Mouse (Mus musculus): ENCODE results near the gene Nup210.

Nup210 gene

GRCm38 (mm10) chr6:91116244-91117145, at the start of gene Nup210:
Gene Nup210, minus strand, starts transcription at chr6:91116829.
- DNase-seq, result peak; percentile 98 to 99

GRCm38 (mm10) chr6:91165210-91165609, 48.6 kb upstream of the Nup210 start:
- peak; percentile 77 to 87 for DNase-seq

- no peak for DNase-seq
Measured at GRCm38 (mm10) chr6:91164584-91164983, 48.0 kb upstream of the Nup210 start.

- DNase-seq, result no peak
Measured at GRCm38 (mm10) chr6:91163195-91163911, 46.7 kb upstream of the Nup210 start.

- no peak for DNase-seq
Measured at GRCm38 (mm10) chr6:91162314-91162713, 45.7 kb upstream of the Nup210 start.

- no peak for DNase-seq
Measured at GRCm38 (mm10) chr6:91161506-91162235, 45.0 kb upstream of the Nup210 start.

GRCm38 (mm10) chr6:91160976-91161375, 44.3 kb upstream of the Nup210 start:
- peak in 1 of 2 experiments; percentile 21 for DNase-seq

GRCm38 (mm10) chr6:91160399-91160798, 43.8 kb upstream of the Nup210 start:
- peak; percentile 94 to 95 for DNase-seq

GRCm38 (mm10) chr6:91159047-91159446, 42.4 kb upstream of the Nup210 start:
- peak in 1 of 2 experiments; percentile 20 for DNase-seq

GRCm38 (mm10) chr6:91157237-91157570, 40.6 kb upstream of the Nup210 start:
- DNase-seq, result no peak

- DNase-seq, result peak; percentile 86 to 92
Measured at GRCm38 (mm10) chr6:91156554-91157236, 40.1 kb upstream of the Nup210 start, which contains the start of gene Hdac11. Gene Hdac11, plus strand, starts transcription at chr6:91156665.

- DNase-seq, result no peak
Measured at GRCm38 (mm10) chr6:91156062-91156461, 39.4 kb upstream of the Nup210 start.

GRCm38 (mm10) chr6:91155286-91155685, 38.7 kb upstream of the Nup210 start:
- DNase-seq, result no peak

GRCm38 (mm10) chr6:91154685-91155084, 38.1 kb upstream of the Nup210 start:
- no peak for DNase-seq

GRCm38 (mm10) chr6:91153549-91154064, 37.0 kb upstream of the Nup210 start:
- peak; percentile 49 to 62 for DNase-seq

- DNase-seq, result no peak
Measured at GRCm38 (mm10) chr6:91152892-91153548, 36.4 kb upstream of the Nup210 start.

GRCm38 (mm10) chr6:91147152-91147770, 30.6 kb upstream of the Nup210 start:
- DNase-seq, result peak; percentile 63 to 66

GRCm38 (mm10) chr6:91146443-91147151, 30.0 kb upstream of the Nup210 start:
- DNase-seq, result no peak

- DNase-seq, result no peak
Measured at GRCm38 (mm10) chr6:91145572-91145971, 28.9 kb upstream of the Nup210 start.

GRCm38 (mm10) chr6:91145056-91145455, 28.4 kb upstream of the Nup210 start:
- no peak for DNase-seq

Data from cerebellum, postnatal 36 days (tissue).